Mouse (Mus musculus) embryonic fibroblast, embryonic 13.5 days (primary cell): ENCODE measurements at regions not wholly inside any gene's neighbourhood (a gene's known extent, or its start where the extent isn't known, plus 50 kb on each side); places are given as distances from the start of the nearest gene placed in this dataset.

Experiments
- CTCF ChIP-seq: IDR thresholded peaks from 2 replicates; pipeline ENCODE4 v1.5.1; 2011; ENCODE audit warnings: mild to moderate bottlenecking, control low read depth, low read length, moderate library complexity, borderline replicate concordance; ENCODE audit not compliant: insufficient read depth
- POLR2A ChIP-seq: IDR thresholded peaks from 2 replicates; pipeline ENCODE4 v1.6.1; 2011; ENCODE audit warnings: low read depth, mild to moderate bottlenecking, control low read depth, low read length, moderate library complexity

DNA sequence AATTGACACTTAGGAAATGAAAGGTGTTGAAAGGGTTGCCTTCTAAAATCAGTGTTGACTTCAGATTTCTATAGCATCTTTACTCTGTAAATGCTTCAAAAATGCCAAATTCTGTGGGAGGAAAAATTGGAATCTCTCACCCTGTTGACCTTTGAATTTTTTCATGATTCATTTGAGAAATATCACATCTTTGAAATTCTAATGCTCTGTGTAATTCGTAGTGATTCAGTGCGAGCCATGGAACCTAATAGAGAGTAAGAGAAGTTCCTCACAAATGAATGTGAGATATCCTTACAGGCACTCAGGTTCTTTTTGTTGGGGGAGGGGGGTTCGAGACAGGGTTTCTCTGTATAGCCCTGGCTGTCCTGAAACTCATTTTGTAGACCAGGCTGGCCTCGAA, 193.0 kb upstream of the Hey2 start:
- TF ChIP-seq CTCF, result no peak
- no peak for TF ChIP-seq POLR2A
